Mouse (Mus musculus) megakaryocyte, embryonic 14.5 days (primary cell): ENCODE data around the gene Romo1.

Source experiments
- FLI1 ChIP-seq: IDR thresholded peaks from 2 replicates; pipeline ENCODE4 v1.6.1; 2012; ENCODE audit warnings: low read length, inconsistent platforms, mixed read lengths
- GATA1 ChIP-seq: IDR thresholded peaks from 3 replicates; pipeline ENCODE4 v1.6.1; 2012; ENCODE audit warnings: mixed read lengths, low read length, inconsistent platforms, borderline replicate concordance

DNA sequence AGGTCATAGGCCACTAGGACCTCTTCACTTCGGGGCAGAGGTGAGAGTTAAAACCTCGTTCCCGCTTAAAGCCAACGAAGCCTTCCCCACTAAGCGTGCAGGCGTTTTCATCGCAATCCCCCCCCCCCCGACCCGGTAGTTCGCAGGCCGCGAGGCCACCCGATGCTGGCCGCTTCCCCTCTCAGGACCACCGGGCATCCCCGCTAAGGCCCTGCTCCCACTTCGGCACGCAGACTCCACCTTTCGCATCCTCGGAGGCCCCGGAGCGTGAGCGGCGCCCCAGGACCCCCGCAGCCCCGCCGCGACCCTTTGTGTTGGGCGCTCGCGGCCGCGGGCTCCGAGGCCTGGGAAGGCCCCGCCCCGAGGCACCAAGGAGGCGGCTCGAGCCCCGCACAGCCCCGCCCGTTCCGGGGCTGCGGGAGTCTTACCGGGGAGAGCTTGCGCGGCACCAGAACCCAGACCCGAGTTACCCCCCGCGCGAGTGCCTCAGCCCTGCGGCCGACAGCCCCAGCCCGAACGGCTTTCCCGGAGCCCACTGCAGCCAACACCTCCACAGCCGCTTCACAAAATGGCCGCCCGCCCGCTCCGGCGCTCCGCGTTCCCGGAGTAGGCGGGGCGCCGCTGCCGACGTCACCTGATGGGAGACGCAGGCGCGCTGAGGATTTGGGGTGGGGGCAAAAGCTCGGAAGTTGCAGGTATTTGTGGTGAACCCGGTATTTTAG, 32.3 kb upstream of the Romo1 start, which contains the start of the genes Cpne1 and Rbm12:
- TF ChIP-seq GATA1 (no peak), FLI1 (no peak)
